Mouse (Mus musculus) C2C12 (cell line): ENCODE data around the gene Glra1.

ENCODE experiments used
- CEBPB ChIP-seq: IDR thresholded peaks from one replicate; pipeline ENCODE4 v1.6.1; 2011; ENCODE audit warnings: low read depth, mild to moderate bottlenecking, control low read depth, moderate library complexity
- CTCF ChIP-seq: IDR thresholded peaks from one replicate; pipeline ENCODE4 v1.5.1; 2011; ENCODE audit not compliant: control insufficient read depth, insufficient read depth, insufficient read length
- FOSL1 ChIP-seq: IDR thresholded peaks from one replicate; pipeline ENCODE4 v1.8.0; 2011; ENCODE audit warnings: mild to moderate bottlenecking, low read length; ENCODE audit not compliant: poor library complexity, insufficient read depth, severe bottlenecking
- MAX ChIP-seq: IDR thresholded peaks from one replicate; pipeline ENCODE4 v1.6.1; 2011; ENCODE audit warnings: mild to moderate bottlenecking, control low read depth
- MYOD1 ChIP-seq: IDR thresholded peaks from one replicate; pipeline ENCODE4 v1.6.1; 2011; ENCODE audit warnings: low read depth; ENCODE audit not compliant: control insufficient read depth, insufficient read length
- MYOG ChIP-seq: IDR thresholded peaks from one replicate; pipeline ENCODE4 v1.6.1; 2011; ENCODE audit not compliant: control insufficient read depth, insufficient read length; ENCODE audit errors: extremely low read depth
- USF1 ChIP-seq: IDR thresholded peaks from one replicate; pipeline ENCODE4 v1.6.1; 2011; ENCODE audit warnings: low read depth, mild to moderate bottlenecking, control low read depth, moderate library complexity

- TF ChIP-seq CEBPB (no peak), USF1 (no peak), CTCF (no peak), MAX (no peak), MYOD1 (no peak), MYOG (no peak), FOSL1 (no peak)
Observed at GRCm38 (mm10) chr11:55571144-55571543, 36.9 kb downstream of the Glra1 start.
